Mouse (Mus musculus) thymus, postnatal 10 days (tissue): ENCODE results near the gene Spi1.
"Not testable (repeated sequence)": the region's sequence is repeated elsewhere in the genome, so short reads cannot be mapped to it uniquely, and the experiment has no call there.

ENCODE experiments used
- DNase-seq, 2 experiments: peaks; one replicate each; pipeline ENCODE4 v3.0.0; 2021; ENCODE audit warnings: low spot score in 2 of 2

Spi1 gene

DNA sequence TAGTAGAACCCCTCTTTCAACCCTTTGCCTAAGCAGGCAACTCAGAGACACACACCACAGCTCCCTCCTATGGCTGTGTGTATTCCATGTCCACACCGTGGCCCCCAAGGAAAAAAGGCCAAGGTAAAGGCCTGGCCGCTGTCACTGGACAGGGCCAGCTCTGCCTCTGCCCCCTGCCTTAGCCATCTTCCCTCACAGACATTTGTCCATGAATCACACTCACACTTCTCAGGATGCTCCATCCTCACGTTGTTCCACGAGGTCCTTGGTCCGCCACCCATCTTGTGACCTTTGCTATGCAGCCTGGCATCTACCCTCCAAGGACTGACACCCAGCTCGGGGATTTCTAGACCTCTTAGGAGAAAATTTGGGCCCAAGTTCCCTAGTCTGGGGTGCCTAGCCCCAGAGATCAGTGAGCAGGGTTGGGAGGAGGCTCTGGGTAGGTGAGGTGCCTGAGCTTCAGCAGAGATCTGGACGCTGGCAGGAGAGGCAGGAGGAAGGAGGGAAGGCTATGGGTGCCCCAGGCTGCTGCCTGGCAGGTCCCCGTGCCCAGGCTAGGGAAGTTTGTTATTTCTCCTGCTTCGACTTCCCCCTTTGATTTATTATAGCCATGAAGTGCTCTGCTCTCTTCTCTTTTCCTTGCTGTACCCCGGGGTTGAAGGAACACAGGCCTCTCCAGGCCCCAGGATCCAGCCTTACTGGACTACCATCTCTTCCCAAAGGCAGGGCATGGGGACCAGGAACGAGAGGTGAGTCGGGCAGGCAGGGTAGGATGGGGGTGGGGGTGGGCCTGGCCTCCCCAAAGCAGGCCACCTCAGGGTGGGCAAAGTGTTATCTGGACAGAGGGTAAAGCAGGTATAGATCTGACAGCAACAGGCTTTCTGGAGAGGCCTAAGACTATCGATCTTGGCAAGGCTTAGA is at the start of gene Spi1:
TSS of gene Spi1 (plus strand) at position 616 of the 921 bp plus-strand sequence.
- DNase-seq, result no peak

DNA sequence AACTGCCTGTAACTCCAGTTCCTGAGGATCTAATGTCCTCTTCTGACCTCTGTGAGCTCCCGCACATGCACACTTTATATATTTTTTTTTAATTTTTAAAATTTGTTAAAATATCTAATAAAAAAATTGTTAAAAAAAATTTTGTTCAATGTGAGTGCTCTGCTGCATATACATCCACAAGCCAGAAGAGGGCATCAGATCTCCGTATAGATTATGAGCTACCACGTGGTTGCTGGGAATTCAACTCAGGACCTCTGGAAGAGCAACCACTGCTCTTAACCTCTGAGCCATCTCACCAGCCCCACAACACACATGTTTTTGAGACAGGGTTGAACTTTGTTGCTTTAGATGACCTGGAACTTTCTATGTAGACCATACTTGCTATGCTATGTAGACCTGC is 49.2 kb upstream of the Spi1 start:
- no peak for DNase-seq

DNA sequence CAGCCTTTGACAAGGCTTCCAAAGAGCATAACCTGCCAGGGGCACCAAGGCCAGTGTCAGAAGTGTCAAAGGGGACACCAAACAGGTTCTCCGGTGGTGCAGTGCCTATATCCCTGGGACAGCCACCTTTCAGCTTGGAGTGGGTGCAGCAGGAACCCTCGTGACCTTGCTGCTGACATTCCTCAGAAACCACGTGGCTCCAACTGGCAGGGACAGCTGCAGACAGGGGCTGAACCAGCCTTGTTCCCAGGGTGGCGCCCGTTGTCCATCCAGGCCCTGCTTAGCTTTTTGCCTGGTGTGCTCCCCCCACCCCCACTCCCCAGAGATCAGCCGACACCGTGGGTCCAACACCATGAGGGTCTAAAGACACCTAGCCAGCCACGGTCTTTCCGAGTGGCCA is 46.8 kb upstream of the Spi1 start, which contains the start of gene Rapsn:
TSS of gene Rapsn (plus strand) at position 236 of the 400 bp plus-strand sequence.
- DNase-seq, result no peak

DNA sequence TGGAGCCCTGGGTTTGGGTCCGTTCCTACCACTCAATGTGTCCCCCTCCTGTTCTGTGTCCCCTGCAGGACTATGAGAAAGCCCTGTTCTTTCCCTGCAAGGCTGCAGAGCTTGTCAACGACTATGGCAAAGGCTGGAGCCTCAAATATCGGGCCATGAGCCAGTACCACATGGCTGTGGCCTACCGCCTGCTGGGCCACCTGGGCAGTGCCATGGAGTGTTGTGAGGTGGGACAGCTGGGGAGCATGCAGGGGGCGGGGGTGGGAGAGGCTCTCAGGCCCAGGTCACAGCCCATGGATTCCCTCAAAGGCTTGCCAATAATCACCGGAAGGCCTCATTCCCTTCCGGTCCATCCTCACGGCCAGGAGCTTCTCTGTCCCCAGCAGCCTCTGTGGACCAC is 40.4 kb upstream of the Spi1 start:
- no peak for DNase-seq

DNA sequence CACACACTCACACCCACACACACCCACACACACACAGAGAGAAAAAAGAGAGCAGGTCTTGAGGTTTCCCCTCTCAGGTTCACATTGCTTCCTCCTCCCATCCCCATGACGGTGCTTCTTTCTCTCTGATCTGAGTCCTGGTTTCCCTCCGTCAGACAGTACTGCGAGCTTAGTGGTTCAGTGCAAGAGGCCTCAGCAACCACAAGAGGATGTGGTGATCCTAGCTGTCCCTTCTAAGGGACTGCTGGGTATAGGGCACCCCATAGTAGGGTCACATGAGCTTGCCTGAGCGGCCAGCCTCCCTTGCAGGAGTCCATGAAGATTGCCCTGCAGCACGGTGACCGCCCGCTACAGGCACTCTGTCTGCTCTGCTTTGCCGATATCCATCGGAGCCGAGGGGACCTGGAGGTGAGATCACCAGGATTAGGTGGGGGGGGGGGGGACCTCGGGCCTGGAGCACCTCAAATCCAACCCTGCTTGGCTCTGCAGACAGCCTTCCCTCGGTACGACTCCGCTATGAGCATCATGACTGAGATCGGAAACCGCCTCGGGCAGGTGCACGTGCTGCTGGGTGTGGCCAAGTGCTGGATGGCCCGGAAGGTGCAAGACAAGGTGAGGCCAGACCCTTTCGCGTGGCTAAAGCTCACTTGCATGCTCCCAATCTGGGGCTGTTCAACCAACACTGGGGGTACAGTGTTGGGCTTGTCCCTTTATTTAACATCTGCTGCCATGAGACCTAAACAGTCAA is 39.4 kb upstream of the Spi1 start:
- DNase-seq, result peak in 1 of 2 experiments; percentile 22

DNA sequence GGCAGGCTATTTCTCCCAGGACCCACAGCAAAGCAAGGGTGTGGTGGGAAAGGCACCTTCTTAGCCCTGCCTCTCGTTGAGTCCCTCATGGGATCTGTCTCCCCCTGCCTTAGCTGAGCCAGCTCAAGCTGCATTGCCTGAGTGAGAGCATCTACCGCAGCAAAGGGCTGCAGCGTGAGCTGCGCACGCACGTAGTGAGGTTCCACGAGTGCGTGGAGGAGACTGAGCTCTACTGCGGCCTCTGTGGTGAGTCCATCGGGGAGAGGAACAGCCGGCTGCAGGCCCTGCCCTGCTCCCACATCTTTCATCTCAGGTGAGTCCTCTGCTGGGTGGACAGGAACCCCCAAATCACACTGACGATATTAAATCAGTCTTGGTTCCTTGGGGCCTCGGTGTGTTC is 37.5 kb upstream of the Spi1 start:
- DNase-seq, result no peak

DNA sequence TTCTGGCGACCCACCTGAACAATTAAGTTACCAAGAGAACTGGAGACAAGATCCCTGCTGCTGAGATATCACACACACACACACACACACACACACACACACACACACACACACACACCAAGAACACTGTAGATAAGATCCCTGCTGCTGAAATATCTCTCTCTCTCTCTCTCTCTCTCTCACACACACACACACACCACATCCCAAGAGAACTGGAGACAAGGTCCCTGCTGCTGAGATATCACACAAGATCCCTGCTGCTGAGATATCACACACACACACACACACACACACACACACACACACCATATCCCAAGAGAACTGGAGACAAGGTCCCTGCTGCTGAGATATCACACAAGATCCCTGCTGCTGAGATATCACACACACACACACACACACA is 36.4 kb upstream of the Spi1 start:
- not testable (repeated sequence) for DNase-seq

DNA sequence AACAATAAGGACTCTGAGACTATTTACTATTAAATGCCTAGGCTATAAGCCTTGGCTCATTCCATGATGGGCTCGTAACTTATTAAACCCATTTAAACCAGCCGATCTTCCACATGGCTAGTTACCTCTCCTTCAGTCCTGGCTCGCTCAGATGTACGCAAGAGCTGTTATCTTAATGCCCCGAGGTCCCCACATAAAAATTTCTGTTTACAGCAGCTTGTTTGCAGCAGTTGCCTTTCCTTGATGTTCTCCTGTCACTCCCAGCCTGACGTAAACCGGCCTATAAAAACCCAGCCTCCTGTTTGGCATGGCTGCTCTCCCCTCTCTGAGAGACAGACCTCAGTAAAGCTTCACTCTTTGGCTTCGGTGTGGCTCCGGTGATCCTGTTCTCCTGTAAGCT is 34.8 kb upstream of the Spi1 start:
- no peak for DNase-seq

DNA sequence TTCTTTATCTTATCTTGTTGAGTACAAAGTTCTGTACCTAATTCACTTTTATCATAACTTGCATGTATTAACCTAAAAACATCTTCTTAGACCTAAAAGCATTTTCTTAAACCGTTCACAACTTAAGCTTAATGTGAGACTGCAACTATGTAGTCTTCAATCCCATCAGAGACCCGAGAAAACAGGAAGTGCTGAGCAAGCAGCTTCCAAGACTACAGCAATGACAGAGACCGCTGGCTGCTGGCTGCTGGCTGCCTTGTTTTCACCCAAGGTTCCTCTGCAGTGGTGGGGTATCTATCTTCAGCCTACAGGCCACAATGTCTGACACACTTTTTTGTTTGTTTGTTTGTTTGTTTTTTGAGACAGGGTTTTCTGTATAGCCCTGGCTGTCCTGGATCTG is 30.3 kb upstream of the Spi1 start:
- no peak for DNase-seq

DNA sequence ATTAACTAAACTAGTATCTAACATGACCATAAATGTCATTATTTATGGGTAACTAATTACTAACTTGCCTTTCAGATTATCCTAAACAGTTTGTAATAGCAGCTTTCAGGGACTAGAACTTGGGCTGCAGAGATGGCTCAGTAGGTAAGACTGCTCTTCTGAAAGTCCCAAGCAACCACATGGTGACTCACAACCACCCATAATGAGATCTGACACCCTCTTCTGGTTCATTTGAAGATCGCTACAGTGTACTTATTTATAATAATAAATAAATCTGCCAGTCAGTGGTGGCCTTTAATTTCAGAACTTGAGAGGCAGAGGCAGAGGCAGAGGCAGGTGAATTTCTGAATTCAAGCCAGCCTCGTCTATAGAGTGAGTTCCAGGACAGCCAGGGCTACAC is 29.4 kb upstream of the Spi1 start:
- no peak for DNase-seq

DNA sequence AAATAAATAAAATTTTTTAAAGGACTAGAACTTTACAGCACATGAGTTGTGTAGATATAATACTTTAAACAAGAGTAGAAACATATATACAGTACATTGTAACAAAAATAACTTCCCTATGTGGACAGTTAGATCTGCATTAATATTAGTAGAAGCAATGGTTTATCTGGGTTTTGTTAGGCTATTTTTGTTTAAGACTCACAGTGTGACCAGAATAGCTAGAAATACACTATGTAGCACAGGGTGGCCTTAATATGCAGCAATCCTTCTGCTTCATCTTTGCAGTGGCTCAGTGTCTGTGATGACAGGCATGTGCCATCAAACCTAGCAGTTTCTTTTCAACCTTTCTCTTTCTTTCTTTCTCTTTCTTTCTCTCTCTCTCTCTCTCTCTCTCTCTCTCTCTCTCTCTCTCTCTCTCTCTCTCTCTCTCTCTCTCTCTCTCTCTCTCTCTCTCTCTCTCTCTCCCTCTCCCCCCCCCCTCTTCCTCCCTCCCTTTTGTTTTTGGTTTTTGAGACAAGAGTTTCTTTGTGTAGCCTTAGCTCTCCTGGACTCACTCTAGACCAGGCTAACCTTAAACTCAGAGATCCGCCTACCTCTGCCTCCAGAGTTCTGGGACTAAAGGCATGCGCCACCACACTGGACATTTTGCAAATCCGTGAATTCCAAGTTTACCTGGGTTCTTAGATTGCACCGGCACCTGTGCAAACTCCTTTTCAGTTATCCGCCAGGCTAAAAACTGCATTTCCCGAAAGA is 28.8 kb upstream of the Spi1 start:
- DNase-seq, result no peak

DNA sequence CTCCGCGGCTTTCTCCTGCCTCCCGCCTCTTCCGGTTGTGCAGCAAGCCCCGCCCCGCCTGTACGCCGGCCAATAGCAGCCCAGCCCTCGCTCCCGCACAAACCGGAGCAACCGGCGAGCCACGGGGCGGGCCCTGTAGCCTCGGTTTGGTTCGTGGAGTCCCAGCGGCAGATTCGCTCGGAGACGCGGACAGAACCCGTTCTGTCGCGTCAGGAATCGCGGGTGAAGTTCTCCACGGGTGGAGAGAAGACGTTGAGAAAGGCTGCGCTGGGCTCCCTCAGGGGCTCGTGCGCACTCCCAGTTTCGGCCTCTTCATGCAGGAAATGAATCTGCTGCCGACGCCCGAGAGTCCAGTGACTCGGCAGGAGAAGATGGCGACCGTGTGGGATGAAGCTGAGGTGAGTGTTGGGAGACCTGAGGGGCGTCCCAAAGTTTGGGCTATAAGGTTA is 28.2 kb upstream of the Spi1 start, which contains the start of gene Psmc3:
TSS of gene Psmc3 (plus strand) at position 76 of the 449 bp plus-strand sequence.
- peak; percentile 95 for DNase-seq

DNA sequence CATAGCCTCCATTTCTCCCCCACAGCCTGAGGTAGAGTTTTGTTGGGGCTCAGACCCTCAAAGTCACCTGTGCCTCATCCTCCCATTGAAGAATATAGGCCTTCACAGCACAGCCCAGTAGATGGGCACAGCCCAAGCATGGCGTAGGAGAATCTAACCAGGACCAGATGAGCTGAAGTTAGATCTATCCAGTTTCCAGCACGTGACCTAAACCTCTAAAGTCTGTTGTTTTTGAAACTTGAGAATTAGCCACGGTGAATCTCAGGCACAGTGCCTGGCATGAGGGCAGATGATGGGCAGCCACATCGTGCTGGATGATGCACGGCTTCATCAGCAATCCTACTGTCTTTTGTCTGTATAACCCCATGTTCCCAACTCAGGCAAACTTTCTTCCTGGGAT is 23.8 kb upstream of the Spi1 start:
- no peak for DNase-seq

DNA sequence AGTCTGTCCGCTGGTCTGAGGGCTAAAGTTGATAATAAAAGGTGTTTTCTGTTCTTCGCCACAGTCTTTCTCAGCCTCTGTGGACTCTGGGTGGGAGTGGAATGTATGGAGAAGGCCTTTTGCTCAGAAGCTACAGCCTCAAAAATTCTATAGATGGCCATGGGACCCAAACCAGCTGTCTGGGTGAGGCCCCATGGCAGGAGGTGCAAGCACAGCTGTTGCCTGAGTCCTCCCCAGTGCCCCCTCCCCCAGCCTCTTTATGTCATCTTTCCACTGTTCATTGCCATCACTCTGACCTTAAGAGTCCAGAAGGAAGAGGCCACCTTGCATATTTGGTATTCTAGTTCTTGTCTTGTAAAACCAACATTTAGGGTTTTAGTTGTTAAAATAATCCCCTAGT is 22.8 kb upstream of the Spi1 start:
- DNase-seq, result no peak

DNA sequence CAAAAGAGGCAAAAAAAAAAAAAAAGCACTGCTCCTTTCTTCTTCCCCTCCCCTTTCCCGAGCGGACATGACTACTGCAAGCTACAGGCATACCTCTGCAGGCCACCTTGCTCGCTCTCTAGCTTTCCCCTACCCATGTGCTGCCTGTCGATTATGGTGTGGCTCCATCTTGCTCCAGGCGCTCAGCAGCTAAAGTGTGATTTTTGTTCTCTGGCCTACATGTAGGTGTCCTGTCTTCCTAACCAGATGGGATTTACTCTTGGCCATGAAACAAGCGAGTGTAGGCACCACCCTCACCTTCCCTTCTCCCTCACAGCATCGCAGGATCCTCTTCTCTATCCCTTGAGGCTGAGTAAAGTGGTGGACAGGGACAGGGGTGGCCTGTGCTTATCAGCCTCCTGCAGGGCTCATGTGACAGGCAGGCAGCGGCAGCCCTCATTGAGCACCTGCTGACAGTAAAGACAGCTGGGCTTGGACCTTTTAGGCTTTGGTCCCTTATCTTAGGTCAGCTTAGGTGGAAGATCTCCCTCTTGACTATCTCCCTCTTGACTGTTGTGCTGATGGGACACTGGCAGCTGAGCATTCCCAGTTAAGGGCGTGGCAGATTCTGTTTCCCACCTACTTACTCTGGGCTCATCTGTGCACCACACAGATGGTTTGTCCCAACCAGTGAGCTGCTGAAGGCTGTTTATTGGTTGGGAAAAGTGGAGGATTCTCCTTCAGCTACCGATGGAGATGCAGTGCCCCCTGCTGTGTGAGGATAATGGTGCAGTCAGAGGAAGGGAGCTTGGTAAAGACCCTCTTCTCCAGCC is 21.4 kb upstream of the Spi1 start:
- DNase-seq, result peak in 1 of 2 experiments; percentile 36

DNA sequence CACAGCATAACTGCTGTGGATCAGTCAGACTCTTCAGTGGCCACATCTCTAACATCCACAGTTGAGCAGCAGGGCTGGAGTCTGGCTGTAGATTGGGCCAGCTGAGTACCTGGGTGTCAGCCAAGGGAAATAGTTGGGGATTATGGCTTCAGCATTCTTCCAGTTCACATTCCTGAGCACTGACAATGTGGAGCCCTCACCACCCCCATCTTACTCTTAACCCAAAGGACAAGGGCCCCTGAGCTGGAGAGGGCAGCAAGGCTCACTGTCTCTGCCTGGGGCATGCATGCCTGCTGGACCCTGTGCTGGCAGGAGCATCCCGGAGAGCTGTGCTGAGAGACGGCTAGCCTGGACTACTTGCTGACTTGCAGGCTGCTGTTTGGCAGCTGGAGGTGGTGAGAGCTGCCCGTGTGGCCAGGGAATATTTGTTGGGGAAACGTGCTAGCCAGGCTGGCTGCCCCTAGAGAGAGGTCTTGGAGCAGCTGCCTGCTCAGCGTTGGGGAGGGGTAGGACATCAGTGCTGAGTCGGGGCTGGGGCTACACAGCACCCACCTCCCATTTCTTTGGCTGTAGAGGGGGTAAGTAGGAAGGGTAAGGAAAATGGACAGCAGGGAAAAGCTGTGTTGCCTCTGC is 20.2 kb upstream of the Spi1 start:
- DNase-seq, result no peak

DNA sequence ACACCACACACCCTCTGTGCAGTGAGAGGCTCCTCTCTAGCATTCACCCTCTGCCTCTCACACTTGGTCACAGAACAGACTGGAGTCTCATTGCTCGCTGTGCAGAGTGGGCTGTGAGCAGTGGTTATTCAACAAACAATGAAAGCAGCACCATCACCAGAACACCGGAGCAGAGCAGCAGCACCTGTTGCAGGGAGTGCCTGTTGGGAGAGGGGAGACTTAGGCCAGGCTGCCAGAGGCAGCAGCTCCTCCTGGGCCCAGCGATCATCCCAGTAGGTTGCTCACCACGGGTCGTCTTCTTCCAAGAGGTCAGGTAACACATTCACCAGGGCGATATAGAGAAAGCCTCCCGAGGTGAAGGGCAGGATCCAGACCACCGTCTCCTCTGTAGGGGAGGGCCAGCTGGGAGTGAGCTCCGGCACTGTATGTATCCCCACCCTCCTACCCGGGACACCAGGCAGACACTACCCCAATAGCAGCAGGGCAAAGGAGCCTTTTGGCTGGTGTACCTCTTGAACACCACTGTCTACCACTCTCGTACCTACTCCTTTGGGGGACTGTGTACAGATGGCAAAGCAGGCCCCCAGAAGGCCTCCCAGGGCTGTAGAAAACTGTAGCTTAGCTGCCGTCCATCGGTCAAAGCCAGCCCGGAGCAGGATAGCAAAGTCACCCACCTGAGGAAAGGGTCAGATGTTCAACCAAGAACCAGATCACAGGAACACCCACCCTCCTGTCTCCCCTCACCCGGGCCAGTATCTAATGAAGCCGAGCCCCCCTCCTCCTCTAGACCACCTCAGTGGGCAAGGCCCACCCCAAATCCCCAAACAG is 19.2 kb upstream of the Spi1 start:
- DNase-seq, result no peak

DNA sequence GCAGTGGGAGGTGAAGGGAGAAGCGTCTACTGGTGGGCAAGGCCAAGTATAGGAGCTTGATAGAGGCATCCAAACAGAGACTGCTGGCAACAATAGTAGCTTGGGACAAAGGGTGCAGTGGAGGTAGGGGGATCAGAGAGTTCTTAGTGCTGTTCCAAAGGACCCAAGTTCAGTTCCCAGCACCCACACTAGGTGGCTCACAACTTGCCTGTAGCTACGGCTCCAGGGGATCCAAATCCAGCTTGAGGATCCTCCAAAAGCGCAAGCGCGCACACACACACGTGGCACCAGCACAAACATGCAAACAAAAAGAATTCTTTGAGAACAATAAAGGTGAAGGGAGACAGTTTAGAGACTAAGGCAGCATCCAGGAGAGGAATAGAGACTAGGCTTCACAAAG is 18.0 kb upstream of the Spi1 start:
- no peak for DNase-seq

DNA sequence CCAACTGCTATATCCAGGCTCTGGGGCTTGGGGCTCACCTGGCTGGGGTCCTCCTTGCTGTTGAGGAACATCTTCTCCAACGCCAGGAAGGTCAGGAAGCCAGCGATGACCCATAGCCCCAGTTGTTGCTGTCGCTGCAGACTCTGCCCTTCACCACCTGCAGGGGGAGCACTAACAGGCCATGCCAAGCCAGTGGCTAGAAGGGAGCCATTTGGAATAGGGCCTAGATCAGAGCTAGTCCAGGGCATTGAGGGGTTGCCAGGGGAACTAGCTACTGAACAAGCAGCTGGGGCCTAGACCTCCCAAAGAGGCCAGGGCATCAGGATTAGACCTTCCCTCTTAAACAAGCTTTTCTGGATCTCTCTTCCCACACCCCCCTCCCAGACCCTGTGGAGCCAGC is 16.6 kb upstream of the Spi1 start:
- peak in 1 of 2 experiments; percentile 64 for DNase-seq

DNA sequence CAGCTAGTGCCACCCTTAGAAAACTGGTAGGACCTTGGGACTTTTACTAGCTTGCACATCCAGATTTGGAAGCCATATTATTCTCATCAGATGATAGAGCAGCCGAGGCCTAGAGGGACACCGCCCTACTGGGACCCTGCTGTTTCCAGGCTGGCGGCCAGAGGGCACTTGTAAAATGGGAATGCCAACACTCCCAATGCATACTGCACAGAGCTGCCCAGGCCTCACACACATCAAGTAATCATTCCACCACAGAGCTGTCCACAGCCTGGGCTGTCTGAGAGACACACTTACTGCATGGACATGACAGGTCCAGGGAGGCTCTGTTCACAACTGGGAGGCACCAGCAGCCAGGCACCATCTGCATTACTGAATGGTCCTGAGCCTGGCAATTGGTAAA is 15.7 kb upstream of the Spi1 start:
- DNase-seq, result no peak
